Mouse (Mus musculus): Measurements from ENCODE around the gene Hpse2.

DNA sequence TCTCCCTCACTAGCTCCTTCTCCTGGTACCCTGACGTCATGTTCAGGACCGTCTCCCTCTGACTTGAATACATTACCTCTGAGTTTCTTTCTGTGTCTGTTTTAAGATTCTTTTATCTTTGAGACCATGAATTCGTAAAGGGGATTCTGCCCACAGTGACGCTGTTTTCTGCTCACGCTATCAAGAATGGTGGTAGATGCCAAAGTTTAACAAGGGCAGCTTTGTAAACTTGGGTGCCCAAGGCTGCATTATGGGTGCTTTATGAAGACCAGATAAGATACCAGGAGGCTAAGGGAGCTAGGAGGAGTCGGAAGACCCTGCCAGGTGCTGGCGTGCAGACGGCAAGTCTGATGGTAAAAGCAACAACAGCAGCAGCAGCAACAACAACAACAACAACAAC lies 641.5 kb downstream of the Hpse2 start:
- no peak for TF ChIP-seq POLR2A (IDR thresholded peaks at IDR 0.05; ENCODE audit: insufficient read depth, low read length)
- no peak for TF ChIP-seq CTCF (IDR thresholded peaks at IDR 0.05; ENCODE audit: low read depth, low read length)
